Mouse (Mus musculus): ENCODE data around the gene Prpf3.
"Not testable (repeated sequence)": the region's sequence is repeated elsewhere in the genome, so short reads cannot be mapped to it uniquely, and the experiment has no call there.

The Prpf3 gene

GRCm38 (mm10) chr3:95820046-95821010 lies 35.4 kb downstream of the Prpf3 start:
- DNase-seq (ENCODE audit: low spot score in 2 of 2): peak in 1 of 2 experiments; percentile 8

- DNase-seq (ENCODE audit: low spot score in 2 of 2): peak; percentile 100
Observed at GRCm38 (mm10) chr3:95819351-95819985, 36.2 kb downstream of the Prpf3 start.

GRCm38 (mm10) chr3:95818571-95819288 lies 37.0 kb downstream of the Prpf3 start, which contains the start of gene Rprd2:
Gene Rprd2 (minus strand): TSS chr3:95818863.
- DNase-seq (ENCODE audit: low spot score in 2 of 2): peak; percentile 71 to 72

- peak; percentile 21 to 52 for DNase-seq (ENCODE audit: low spot score in 2 of 2)
Observed at GRCm38 (mm10) chr3:95818026-95818511, 37.6 kb downstream of the Prpf3 start.

GRCm38 (mm10) chr3:95816681-95817080 lies 39.0 kb downstream of the Prpf3 start:
- no peak for DNase-seq (ENCODE audit: low spot score in 2 of 2)

- DNase-seq (ENCODE audit: low spot score in 2 of 2): no peak
Observed at GRCm38 (mm10) chr3:95808384-95808783, 47.3 kb downstream of the Prpf3 start.

- not testable (repeated sequence) for DNase-seq (ENCODE audit: low spot score in 2 of 2)
Observed at GRCm38 (mm10) chr3:95807630-95808029, 48.1 kb downstream of the Prpf3 start.

- DNase-seq (ENCODE audit: low spot score in 2 of 2): no peak
Observed at GRCm38 (mm10) chr3:95806677-95807076, 49.0 kb downstream of the Prpf3 start.

GRCm38 (mm10) chr3:95803851-95804250 lies 51.8 kb downstream of the Prpf3 start:
- DNase-seq (ENCODE audit: low spot score in 2 of 2): no peak

GRCm38 (mm10) chr3:95798756-95799155 lies 56.9 kb downstream of the Prpf3 start:
- DNase-seq (ENCODE audit: low spot score in 2 of 2): no peak

- no peak for DNase-seq (ENCODE audit: low spot score in 2 of 2)
Observed at GRCm38 (mm10) chr3:95794299-95794698, 61.4 kb downstream of the Prpf3 start.

- no peak for DNase-seq (ENCODE audit: low spot score in 2 of 2)
Observed at GRCm38 (mm10) chr3:95793662-95794061, 62.0 kb downstream of the Prpf3 start.

- DNase-seq (ENCODE audit: low spot score in 2 of 2): no peak
Observed at GRCm38 (mm10) chr3:95785501-95785900, 70.2 kb downstream of the Prpf3 start.

Data from spleen, postnatal 36 days (tissue).